Mouse (Mus musculus): ENCODE measurements around the gene Gm44511.

- no peak for TF ChIP-seq CTCF (IDR thresholded peaks at IDR 0.05; ENCODE audit: borderline replicate concordance, insufficient read depth, low read length)
- no peak for TF ChIP-seq POLR2A (IDR thresholded peaks at IDR 0.05; ENCODE audit: low read depth, low read length)
These were observed 17.6 kb downstream of the Gm44511 start for GRCm38 (mm10) chr6:128808532-128808931.
